Mouse (Mus musculus) bone marrow, adult 2 months (tissue): Measurements from ENCODE around the gene Sept7.

Experiments used
- CTCF ChIP-seq: fragments of 200-500 bp; IDR thresholded peaks from 2 replicates; pipeline ENCODE4 v1.5.1; 2011; ENCODE audit warnings: low read length, control low read depth; ENCODE audit not compliant: control insufficient read depth, insufficient read depth
- POLR2A ChIP-seq: fragments of 200-500 bp; IDR thresholded peaks from 2 replicates; pipeline ENCODE4 v1.6.1; 2011; ENCODE audit warnings: low read depth, mild to moderate bottlenecking, control low read depth, low read length, borderline replicate concordance; ENCODE audit not compliant: control insufficient read depth

- TF ChIP-seq CTCF, result no peak
- TF ChIP-seq POLR2A, result no peak
Observed at GRCm38 (mm10) chr9:25358018-25358417, 105.8 kb downstream of the Sept7 start.
